Mouse (Mus musculus) heart, adult 18-20 months (tissue): ENCODE results near the gene Bmpr1a. TPM values are rescaled to one million over a fixed set of nuclear protein-coding genes. Genes with fewer than 3 reads are reported as not detected.
"Not testable (repeated sequence)": the region's sequence is repeated elsewhere in the genome, so short reads cannot be mapped to it uniquely, and the experiment has no call there.

Experiments
- DNase-seq, 2 experiments: peaks; one replicate each; pipeline ENCODE4 v3.0.0; 2021 to 2022; ENCODE audit warnings: mixed read lengths in 1 of 2
- total RNA-seq, 2 experiments: library from RNA; stranded (reverse); gene quantifications; 2 replicates each; pipeline ENCODE4 v1.2.3; 2021

Gene Bmpr1a
- total RNA-seq, 2 experiments from 2014 or later: 52.9 to 56.9 TPM

DNA sequence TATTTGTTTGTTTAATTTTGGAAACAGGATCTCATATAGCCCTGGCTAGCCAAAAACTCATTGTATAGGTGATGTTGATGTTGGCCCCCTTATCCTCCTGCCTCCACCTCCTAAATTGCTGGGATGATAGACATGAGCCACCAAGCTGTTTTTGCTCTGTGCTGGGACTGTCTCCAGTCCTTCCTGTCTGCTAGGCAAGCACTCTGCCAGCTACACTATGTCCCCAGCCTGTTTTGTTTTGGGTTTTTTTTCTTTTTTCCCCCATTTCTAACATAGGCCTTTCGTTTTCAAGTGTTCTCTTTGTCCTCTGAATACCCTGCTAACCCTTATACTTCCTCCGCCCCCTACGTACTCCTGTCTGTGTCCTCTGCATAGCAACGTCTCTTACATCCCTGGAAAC, 109.8 kb downstream of the Bmpr1a start:
- DNase-seq: no peak

DNA sequence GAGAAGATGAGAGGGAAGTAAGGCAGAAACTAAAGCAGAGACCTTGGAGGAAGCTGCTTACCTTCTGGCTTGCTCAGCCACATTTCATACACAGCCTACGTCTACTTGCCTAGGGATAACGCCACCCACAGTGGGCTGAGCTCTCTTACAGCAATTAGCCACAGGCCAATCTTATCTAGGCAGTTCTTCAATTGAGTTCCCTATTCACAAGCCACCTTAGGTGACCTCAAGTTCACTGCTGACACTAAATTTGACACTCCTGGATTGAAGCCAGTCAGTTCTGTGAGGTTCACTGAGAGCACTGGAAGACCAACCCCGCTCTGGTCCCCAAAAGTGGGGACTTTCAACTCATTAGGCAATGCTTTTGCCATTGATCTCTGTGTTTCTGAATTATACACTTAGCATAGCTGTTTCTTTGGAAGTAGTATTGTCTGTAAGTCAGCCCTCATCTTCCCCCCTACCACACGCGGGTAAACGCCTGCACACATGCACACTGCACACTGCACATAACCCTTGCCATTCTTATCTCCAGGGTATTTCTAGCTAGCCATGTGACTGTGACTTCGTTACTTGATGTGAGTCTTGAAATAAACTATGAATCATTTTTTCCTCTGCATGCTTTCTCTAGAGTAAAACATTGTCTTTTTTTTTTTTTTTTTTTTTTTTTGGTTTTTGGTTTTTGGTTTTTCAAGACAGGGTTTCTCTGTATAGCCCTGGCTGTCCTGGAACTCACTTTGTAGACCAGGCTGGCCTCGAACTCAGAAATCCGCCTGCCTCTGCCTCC, 120.0 kb downstream of the Bmpr1a start:
- DNase-seq: peak in 1 of 2 experiments; percentile 42

DNA sequence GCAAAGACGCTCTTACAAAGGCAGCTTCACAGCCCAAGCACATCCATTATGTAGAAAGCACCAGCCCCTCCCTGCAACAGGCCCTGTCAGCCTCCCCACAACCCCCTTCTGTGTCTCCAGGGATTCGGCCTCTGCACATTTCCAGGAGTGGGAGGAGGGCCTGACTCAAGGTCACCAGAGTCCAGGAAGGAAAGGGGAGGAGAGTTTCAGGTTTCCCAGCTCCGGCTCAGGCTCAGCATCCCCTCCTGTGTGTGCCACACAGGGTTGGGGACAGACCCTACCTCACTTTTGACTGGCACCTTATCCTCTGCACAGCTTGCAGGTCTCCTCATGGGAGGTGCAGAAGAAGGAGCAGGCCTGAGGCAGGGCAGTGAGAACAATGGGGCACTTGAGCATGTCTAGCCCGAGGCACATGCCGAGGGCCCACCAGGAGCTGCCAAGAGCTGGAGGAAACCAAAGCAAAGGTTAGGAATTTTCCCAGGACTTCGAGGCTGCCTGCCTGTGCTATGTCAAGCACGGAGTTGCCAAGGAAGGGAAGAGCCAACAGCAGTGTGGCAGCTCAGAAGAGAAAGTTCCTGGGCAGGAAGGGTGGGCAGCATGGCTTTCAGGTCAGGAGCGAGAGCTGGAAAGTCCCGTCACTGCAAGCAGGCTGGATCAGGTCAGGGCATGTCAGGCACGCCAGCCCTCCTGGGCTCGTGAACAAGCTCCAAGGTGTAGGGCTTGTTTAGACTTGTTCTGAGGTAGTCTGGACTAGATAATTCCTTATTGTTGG, 124.4 kb downstream of the Bmpr1a start:
- DNase-seq: peak; percentile 73 to 87

DNA sequence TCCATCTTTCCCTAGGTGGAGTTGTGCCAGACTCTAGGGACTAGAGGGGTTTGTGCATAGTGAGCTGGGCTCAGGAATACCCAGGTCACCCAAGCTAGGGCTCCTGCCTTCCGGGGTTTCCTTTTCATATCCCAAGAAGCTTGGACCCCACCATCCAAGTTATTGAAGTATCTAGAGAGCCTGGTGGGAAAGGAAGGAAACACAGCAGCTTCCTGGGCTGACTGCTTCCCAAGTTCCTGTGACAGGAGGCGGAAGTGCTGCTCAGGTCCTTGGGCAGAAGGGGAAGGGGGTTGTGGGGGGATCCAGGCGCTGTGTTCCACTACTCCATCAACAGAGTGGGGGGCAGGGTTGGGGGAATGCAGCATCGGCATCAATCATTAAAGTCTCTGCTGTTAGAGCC, 126.0 kb downstream of the Bmpr1a start:
- peak in 1 of 2 experiments; percentile 33 for DNase-seq

DNA sequence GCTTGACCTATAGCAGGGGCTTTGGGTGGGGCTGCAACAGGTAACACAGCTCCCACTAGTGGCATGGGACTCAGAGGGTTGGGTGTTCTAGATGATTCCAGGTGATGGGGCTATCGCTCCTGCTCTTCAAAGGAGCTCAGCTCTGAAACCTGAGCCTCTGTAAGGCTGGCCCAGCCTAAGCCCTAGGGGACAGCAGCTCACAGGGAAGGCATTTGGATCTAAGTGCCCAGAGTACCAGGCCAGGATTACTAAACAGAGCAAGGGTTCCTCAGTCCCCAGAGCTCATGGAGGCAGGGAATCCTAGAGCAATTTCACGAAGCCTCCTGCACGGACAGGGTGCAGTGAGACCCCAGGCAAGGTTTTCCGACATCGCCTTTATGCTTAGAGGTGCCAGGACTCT, 127.2 kb downstream of the Bmpr1a start:
- DNase-seq: no peak

DNA sequence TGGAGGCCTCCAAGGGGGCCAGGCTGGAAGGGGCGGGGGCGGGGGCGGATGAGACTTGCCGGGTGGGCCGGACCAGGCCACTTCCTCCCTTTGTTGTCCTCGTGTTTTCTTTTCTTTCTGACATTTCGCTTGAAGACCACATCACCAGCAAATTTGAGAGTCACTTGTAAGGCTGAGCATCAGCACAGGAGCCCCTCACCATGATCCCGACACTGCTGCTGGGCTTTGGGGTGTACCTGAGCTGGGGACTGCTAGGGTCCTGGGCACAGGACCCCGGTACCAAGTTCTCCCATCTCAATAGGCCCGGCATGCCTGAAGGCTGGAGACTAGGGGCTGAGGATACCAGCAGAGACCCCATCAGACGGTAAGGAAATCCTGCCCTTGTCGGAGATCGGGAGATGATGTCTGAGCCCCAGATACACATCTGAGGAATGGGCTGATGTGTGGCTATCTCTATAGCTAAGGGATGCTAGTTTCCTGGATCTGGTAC, 127.7 kb downstream of the Bmpr1a start, which contains the start of gene Mmrn2:
TSS of gene Mmrn2 (plus strand) at position 51 of the 490 bp plus-strand sequence.
- no peak for DNase-seq

DNA sequence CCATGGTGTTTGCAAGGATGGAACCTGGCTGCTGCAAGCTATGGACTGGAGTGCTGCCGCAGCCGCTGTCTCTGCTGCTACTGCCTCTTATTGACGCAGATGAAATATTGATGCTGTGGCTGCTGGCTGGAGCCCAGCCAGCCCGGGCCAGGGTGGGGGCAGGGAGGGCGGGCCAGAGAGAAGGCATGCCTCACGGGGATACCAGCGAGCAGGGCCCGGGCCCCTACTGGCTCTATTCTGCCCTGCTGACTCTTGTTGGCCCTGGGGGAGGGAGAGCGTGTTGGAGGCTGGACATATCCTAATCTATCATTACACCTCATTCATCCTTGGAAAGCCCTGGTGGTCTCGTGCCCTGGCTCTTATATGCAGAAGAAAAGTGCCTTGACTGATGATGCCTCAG, 128.6 kb downstream of the Bmpr1a start, which contains the start of gene Sncg:
TSS of gene Sncg (minus strand) at position 213 of the 400 bp plus-strand sequence.
- peak in 1 of 2 experiments; percentile 17 for DNase-seq

DNA sequence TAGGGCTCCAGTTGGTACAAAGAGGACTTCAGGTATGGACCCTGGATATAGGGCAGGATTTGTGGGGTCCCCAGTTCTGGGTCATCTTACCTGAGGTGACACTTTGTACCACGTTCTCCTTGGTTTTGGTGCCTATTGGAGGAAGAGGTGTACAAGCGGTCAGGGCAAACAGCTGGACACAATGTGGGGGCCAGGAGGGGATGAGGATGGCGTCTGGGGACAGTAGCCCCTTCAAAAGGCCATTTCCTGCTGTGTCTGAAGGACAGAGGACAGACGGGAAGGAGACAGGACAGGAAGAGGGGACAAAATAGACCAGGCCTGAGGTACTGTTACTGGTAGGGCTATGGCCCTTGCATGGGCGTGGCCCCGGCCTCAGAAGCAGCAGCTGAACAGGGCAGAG, 129.6 kb downstream of the Bmpr1a start:
- no peak for DNase-seq

DNA sequence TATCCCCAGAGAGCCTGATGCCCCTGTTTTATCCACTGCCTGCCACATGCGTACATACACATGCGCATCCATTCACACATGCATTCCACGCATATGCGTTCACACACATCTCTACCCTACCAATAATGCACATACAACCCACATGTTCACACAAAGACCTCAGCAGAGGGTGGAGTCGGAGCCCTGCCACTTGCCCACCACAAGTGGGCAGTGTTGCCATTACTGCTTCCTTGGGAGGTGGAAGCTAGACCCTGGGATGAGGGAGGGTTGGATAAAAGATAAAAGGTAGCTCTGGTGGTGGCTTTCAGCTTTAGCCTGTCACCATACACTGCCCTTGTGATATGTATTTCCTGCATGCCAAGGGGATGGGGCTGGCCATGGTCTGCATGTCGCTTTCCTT, 130.5 kb downstream of the Bmpr1a start:
- DNase-seq: peak; percentile 65 to 82

DNA sequence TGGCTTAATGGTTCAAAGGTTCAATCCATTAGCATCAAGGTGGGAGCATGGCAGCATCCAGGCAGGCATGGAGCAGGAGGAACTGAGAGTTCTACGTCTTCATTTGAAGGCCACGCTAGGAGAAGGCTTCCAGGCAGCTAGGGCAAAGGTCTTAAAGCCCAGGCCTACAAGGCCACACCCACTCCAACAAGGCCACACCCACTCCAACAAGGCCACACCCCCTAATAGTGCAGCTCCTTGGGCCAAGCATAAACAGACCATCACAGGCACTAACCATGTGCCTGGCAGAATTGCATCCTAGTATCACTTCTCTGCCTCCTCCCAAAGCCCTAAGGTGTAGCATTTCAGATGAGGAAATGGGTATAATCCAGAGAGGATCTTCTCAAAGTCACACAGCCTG, 131.4 kb downstream of the Bmpr1a start:
- no peak for DNase-seq

DNA sequence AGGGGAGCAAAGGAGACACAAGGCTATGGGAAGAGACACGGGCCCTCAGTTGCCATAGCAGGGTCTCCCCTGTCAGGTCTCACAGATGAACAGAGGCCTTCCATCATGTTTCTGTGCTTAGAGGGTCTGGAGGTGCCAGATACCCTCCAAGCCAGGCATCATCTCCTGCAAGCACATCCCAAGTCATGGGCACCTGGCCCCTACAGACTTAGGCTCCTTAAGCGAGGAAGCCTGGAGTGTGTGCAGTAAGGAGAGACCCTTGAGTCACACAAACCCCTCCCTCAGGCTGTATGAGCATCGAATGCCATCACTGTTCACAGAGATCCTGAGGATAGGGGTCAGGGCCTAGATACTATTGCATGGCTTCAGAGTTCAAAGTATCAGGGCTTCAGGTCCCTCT, 132.2 kb downstream of the Bmpr1a start:
- no peak for DNase-seq

DNA sequence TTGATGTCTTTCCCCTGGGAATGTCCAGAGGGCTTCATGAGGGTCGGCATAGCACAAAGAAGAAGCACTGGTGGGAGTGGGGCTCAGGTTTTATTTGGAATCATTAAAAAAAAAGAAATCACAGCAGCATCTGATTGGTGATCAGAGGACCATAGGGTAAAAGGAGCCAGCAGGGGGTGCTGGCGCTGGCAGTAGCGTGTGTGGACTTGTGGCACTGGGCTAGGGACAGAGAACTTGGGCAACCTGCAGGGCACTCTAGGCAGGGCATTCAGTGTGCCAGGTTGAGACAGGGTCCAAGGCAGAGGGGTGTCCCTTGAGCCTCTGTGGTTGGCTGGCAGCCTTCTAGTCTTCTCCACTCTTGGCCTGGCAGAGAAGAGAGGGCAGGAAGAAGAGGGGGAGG, 132.9 kb downstream of the Bmpr1a start:
- no peak for DNase-seq

DNA sequence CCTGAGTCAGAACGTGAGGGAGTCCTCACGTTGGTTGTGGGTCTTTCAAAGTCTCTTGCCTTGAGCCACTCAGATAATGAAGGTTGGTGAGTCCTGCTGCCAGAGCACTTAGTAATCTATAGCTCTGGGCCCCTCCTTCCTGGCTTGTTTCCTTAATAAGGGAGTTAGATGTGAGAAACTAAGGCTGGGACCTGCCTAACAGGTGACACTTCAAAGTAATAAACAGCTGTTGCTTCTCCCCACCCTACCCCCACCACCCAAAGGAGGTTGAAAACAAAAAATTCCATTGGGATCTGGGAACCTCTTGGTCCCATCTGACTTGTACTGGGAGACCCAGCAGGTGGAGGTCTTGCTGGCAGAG, 138.0 kb downstream of the Bmpr1a start:
- DNase-seq: no peak

DNA sequence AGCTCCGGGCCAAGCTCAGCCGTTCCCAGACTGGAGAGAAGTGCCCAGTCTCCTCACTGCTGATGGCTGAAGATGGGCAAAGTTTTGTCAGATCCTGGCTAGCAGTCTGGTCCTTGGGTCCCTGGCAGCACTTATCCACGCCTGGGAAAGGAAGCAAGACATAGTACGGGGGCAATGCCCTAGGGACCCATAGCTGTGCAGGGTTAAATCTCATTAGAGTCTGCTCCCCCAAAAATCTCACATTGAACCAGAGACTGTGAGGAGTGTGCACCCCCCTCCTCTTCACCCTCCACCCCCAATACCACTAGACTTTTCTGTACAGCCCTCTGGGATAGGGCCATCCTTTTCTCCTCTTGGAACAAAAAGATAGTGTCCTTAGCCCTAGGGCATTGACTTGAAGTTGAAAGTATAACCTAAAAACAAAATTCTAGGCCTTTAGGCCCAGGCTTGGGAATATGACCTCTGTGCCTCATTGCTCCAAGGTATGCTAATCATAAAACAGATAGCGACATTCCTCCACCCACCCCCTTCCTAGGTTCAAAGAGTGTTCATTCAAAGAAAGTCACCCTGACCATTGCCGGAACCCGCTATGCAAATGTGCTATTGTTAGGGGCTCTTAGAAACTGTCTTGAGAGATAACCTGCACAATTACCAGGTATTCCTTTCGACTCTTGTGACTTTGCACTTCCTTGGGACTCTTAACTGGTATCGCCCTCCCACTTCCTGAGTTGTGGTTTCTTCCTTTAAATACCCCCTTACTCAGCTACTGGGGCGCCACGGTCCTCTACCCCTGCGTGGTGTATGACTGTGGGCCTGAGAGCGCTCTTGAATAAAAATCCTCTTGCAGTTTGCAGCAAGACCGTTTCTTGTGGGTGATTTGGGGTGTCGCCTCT, 138.6 kb downstream of the Bmpr1a start:
- DNase-seq: not testable (repeated sequence)

DNA sequence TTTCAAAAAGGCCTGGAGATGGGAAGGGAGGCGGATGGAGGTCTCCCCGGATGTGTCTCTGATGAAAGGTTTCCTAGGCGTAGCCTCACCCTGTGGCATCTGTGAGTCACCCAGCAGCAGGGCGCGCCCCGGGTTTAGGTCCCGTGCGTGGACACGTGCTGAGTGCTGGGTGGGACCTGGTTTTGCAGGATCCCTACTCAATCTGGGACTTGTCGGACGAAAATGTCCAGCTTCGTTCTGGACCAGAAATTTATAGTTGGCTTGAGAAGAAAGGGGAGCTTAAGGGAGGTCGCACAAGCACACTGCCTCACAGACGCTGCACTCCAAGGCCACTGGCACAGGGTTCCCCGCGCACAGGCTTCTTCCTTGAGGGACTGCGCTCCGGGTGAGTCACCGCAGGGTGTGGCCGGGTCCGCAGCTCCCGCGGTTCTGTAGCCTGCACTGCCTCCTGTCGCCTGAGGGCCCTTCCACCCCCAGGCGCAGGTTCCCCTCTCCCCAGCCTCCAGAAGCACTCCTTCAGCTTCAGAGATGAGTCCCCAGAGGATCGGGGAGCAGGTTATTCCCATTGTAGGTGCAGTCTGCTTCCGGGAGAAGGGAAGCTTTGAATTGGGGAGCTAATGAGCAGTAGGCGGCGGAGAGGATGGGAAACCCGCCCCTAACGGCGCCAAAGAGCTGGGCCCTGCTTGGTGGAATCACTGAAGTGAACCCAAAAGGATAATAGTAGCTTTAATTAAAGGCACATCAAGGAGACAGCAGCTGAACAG, 139.5 kb downstream of the Bmpr1a start:
- DNase-seq: peak; percentile 86 to 89

DNA sequence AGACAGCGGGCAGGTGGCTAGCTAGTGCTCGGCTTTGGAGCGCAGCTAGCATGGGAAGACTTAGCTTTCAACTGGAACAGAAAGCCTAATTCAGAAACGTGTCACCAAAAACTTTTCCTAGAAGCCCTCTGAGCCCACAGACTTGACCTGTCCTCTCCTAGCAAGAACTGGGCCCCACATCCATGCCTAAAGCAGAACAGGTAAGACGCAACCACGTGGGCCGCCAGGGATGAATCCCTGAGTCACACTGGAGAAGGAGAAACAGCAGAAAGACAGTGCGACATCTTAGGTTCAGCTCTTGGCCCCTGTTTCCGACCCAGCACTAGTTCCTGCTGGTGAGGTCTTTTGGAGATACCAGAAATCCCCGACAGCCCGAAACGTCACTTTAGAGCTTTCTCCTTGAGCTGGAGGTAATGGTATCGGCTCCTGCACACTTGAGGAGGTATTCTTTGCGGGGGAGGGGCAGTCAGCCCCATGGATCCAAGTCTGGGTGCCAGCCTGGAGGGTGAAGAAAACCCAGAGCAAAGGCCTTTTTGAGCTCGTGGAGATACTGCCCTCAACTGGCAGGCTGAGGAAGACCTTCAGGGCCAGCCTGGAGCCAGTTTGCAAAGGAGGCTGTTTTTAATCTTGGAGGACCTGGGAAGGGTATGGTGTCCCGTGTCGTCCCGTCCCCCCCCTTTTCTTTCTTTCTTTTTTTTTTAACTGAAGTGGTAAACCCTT, 140.3 kb downstream of the Bmpr1a start:
- DNase-seq: peak; percentile 78 to 79

DNA sequence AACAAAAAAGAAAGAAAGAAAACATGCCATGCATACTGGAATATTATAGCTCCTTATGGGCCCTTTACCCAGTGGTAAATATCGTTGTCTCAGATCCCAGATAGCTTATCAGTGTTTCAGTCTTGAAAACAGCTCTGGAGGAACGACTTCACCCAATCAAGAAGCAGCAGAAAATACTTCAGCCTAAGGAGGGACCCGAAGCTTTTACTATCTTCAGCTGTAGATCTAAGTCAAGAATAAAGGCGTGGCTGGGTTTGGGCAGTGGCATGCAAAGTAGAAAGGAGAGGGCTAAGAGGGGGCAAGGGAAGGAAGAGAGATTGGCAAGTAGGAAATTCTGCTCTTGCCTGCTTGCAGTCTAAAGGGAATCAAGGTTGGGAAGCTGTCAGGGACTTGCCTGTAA, 141.0 kb downstream of the Bmpr1a start:
- no peak for DNase-seq
